Mouse (Mus musculus): ENCODE data around the gene Hmg20a. TPM values are rescaled to one million over a fixed set of nuclear protein-coding genes. Genes with fewer than 3 reads are reported as not detected.

Gene Hmg20a
- polyA plus RNA-seq, 1 experiment = 61.3 TPM

DNA sequence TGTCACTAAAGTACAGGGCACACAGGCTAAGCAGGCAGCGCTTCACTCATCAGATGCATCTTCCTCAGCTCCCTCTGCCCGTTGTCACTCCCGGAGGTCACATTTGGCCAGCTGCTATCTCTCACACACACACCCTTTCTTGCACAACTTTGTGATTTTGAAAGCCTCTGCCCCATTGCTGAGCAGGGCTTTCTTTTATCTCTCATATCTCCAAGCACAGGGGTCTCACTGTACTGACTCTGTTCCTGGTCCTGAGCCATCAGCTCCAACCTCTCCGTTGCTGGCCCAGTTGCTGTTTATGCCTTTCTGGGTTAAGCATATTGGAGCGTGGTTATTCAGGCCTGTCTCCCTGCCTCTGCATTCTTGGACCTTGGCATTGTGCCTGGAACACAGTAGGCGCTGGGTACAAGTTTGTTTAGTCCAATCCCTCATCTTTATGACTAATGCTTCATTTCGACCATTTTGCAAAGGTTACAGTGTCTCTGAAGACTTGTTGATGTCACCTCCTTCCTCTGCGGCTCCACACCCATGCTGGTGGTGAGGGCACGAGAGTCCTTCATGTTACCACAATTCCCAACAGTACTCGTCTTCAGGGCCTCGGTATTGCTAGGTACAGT is 90.5 kb downstream of the Hmg20a start:
- Histone ChIP-seq H3K4me3 (ENCODE audit: insufficient read depth, low read length) (no peak overlapping the region), H3K27ac (ENCODE audit: insufficient read depth, low read length) (no peak overlapping the region), H3K4me1 (ENCODE audit: control insufficient read depth, insufficient read depth, low read length) (peaks cover 11% of the 10 kb centered on the region)
- TF ChIP-seq CTCF (IDR thresholded peaks at IDR 0.05; ENCODE audit: extremely low read depth, insufficient read depth, low read length) = no peak

DNA sequence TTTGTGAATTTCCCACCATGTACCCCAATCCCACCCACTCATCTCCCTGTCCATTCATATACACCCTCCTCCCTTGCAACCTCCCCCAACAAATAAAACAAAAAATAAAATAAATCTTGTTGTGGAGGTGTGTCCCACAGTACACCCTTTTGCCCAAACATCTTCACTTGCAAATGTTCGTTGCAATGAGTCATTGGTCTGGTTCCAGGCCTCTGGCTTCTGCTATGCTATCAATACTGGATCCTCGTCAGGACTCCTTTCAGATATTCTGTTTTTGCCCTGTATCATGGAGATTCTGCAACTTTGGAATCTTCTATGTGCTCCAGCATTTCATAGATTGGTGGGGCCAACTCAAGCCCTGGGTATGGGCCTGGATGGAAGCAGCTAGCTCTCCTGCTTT is 91.9 kb downstream of the Hmg20a start:
- TF ChIP-seq CTCF (IDR thresholded peaks at IDR 0.05; ENCODE audit: extremely low read depth, insufficient read depth, low read length) = no peak
- Histone ChIP-seq H3K4me3 (ENCODE audit: insufficient read depth, low read length) (no peak overlapping the region), H3K4me1 (ENCODE audit: control insufficient read depth, insufficient read depth, low read length) (peaks cover 8% of the 10 kb centered on the region), H3K27ac (ENCODE audit: insufficient read depth, low read length) (no peak overlapping the region)

DNA sequence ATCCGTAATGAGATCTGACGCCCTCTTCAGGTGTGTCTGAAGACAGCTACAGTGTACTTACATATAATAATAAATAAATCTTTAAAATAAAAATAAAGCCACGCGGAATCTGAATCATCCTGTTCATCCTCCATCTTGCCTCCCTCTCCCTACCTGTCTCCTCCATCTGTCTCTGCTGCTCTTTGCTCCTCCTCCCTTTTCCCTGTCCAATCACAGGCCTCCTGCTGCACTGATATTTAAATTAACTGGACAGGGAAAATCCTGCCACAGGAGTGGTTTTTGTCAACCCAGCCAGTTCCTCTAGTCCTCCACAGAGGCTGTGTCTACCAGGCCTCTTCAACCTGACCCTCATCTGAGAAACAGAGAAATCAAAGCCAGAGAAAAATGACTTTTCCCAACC is 94.1 kb downstream of the Hmg20a start:
- peaks cover 6% of the 10 kb centered on the region for H3K4me1 ChIP-seq (ENCODE audit: control insufficient read depth, insufficient read depth, low read length)
- H3K4me3 ChIP-seq (ENCODE audit: insufficient read depth, low read length) = no peak overlapping the region
- TF ChIP-seq POLR2A (IDR thresholded peaks at IDR 0.05; ENCODE audit: extremely low read depth, insufficient read depth, low read length) (no peak), CTCF (IDR thresholded peaks at IDR 0.05; ENCODE audit: extremely low read depth, insufficient read depth, low read length) (no peak)
- H3K27ac ChIP-seq (ENCODE audit: insufficient read depth, low read length) = no peak overlapping the region

DNA sequence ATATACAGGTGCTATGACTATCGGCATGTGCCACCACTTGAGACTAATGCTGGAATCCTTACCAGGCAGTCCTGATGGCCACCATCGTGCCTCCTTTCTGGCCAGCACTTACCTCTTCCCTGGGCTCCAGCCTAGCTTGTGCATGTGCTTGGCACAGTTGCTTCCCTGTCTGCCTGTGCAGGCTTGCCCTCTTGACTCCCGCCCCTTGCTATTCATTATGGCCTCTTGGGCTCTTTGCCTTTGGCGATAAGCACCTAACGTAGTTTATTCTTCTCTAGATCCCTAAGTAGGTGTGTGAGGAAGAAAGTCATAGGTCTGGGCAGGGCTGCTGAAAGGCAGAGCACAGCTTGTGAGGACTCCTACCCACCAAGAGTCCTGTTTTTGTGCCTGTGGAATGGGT is 96.7 kb downstream of the Hmg20a start:
- TF ChIP-seq CTCF (IDR thresholded peaks at IDR 0.05; ENCODE audit: extremely low read depth, insufficient read depth, low read length) (no peak), POLR2A (IDR thresholded peaks at IDR 0.05; ENCODE audit: extremely low read depth, insufficient read depth, low read length) (no peak)
- Histone ChIP-seq H3K27ac (ENCODE audit: insufficient read depth, low read length) (no peak overlapping the region), H3K4me1 (ENCODE audit: control insufficient read depth, insufficient read depth, low read length) (0 out of 2 replicates have a peak, but pooled peaks cover 2% of the 10 kb centered on the region), H3K4me3 (ENCODE audit: insufficient read depth, low read length) (no peak overlapping the region)

DNA sequence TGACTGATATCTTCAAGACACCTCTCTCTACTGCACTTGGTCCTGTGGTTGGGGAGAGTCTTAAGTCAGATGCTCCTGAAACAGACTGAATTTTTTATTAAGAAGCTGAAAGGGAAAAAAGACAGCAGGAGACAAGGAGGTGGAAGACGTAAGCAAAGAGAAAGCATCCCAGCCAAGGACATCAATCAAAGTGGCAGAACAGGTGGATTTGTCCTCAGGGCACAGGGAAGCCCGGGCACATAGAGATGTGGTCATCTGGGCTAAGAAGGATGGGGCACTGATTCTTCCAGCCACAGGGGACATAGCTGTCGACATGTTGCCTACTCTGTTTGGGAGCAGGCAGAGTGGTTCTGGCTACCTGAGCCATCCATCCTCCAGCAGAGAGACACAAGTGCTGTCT is 97.8 kb downstream of the Hmg20a start:
- no peak overlapping the region for H3K4me3 ChIP-seq (ENCODE audit: insufficient read depth, low read length)
- 0 out of 2 replicates have a peak, but pooled peaks cover 2% of the 10 kb centered on the region for H3K4me1 ChIP-seq (ENCODE audit: control insufficient read depth, insufficient read depth, low read length)
- no peak overlapping the region for H3K27ac ChIP-seq (ENCODE audit: insufficient read depth, low read length)
- no peak for TF ChIP-seq POLR2A (IDR thresholded peaks at IDR 0.05; ENCODE audit: extremely low read depth, insufficient read depth, low read length)
- TF ChIP-seq CTCF (IDR thresholded peaks at IDR 0.05; ENCODE audit: extremely low read depth, insufficient read depth, low read length) = no peak

DNA sequence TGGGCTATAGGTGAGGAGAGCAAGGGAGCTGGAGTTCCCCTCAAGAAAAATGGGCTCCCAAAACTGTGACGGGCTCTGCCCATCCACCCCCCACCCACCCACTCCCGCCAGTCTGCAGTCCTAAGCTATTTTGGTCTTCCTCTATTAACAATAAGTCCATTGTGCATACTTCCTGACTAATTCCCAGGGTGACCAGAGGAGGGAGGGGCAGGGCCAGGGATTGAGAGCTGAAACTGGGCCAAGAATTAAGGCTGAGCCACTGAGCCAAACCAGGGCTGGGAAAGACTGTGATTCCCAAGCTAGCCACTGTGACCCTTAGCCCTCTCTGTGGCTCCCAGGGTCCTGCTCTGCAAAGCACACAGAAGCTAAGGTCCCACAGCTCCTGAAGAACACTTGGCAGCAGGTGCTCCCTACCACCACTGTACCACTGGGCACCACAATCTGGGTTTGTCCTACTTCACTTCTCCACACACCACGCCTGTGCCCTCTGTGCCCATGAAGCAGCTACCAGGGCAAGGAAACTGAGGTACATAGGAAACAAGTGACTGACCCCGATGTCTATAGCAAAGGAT is 98.4 kb downstream of the Hmg20a start:
- TF ChIP-seq CTCF (IDR thresholded peaks at IDR 0.05; ENCODE audit: extremely low read depth, insufficient read depth, low read length) (no peak), POLR2A (IDR thresholded peaks at IDR 0.05; ENCODE audit: extremely low read depth, insufficient read depth, low read length) (no peak)
- no peak overlapping the region for H3K27ac ChIP-seq (ENCODE audit: insufficient read depth, low read length)
- H3K4me1 ChIP-seq (ENCODE audit: control insufficient read depth, insufficient read depth, low read length) = 0 out of 2 replicates have a peak, but pooled peaks cover 2% of the 10 kb centered on the region
- no peak overlapping the region for H3K4me3 ChIP-seq (ENCODE audit: insufficient read depth, low read length)

DNA sequence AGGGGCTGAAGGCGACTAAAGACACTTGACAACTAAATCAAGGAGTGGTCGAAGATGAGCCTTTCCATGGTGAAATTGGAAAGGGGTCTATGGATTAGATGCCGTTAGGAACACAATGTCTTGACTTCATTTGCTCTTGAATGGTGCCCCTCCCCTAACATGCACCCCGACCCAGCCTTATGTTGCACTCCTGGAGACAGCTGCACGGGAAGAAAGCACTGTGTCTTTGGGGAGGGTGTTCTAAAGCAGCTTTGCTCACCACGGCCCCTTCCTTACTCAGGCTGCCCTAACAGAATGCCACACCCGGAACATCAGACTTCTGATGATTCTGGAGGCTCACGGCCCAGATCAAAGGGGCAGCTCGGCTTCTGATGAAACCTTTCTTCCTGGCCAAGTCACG is 103.9 kb downstream of the Hmg20a start:
- Histone ChIP-seq H3K4me1 (ENCODE audit: control insufficient read depth, insufficient read depth, low read length) (no peaks in the 10 kb centered on the region), H3K27ac (ENCODE audit: insufficient read depth, low read length) (no peak overlapping the region)
- TF ChIP-seq POLR2A (IDR thresholded peaks at IDR 0.05; ENCODE audit: extremely low read depth, insufficient read depth, low read length) (no peak), CTCF (IDR thresholded peaks at IDR 0.05; ENCODE audit: extremely low read depth, insufficient read depth, low read length) (no peak)

DNA sequence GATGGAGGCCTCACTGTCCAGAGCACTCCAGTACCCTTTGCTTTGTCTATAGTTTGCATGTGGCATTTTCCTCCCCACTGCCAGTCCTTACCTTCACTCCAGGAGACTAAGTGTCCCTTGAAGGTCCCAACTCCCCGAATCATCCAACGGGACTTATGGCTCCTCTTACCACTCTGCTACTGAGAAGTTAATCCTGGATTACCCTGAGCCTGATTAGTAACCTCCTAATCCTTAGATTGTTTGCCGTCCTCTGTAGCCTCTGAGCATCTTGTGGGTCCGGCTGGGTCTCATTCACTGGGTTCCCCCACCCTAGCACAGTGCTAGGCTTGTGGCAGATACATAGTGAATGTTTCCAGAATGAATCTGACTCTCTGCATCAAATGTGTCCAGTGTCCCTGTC is 109.5 kb downstream of the Hmg20a start:
- TF ChIP-seq POLR2A (IDR thresholded peaks at IDR 0.05; ENCODE audit: extremely low read depth, insufficient read depth, low read length) = no peak
- TF ChIP-seq CTCF (IDR thresholded peaks at IDR 0.05; ENCODE audit: extremely low read depth, insufficient read depth, low read length) = no peak
- Histone ChIP-seq H3K27ac (ENCODE audit: insufficient read depth, low read length) (no peak overlapping the region), H3K4me1 (ENCODE audit: control insufficient read depth, insufficient read depth, low read length) (no peaks in the 10 kb centered on the region), H3K4me3 (ENCODE audit: insufficient read depth, low read length) (no peak overlapping the region)

More for the DNA sequence above, 103.9 kb downstream of the Hmg20a start:
- H3K4me3 ChIP-seq (ENCODE audit: insufficient read depth, low read length) = no peak overlapping the region

DNA sequence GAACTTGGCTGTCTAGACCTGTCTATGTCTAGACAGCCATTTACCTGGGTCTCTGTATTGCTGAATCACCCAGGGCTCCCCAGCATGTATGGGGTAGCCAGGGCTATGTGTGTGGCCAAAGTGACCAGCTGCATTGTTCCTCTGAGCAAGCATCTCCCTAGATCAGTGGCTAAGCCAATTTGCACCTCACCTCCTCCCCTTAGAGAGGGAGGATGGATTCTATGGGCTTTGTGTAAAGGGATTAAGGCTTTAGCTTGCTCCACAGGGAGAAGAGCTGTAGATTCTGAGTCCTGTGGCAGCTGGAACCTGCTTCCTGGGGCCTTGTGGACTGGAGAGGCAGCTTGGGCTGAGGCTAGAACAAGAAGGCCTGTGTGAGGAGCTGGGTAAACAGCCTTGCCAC is 113.6 kb downstream of the Hmg20a start:
- no peak for TF ChIP-seq CTCF (IDR thresholded peaks at IDR 0.05; ENCODE audit: extremely low read depth, insufficient read depth, low read length)
- TF ChIP-seq POLR2A (IDR thresholded peaks at IDR 0.05; ENCODE audit: extremely low read depth, insufficient read depth, low read length) = no peak
- H3K4me3 ChIP-seq (ENCODE audit: insufficient read depth, low read length) = no peak overlapping the region

DNA sequence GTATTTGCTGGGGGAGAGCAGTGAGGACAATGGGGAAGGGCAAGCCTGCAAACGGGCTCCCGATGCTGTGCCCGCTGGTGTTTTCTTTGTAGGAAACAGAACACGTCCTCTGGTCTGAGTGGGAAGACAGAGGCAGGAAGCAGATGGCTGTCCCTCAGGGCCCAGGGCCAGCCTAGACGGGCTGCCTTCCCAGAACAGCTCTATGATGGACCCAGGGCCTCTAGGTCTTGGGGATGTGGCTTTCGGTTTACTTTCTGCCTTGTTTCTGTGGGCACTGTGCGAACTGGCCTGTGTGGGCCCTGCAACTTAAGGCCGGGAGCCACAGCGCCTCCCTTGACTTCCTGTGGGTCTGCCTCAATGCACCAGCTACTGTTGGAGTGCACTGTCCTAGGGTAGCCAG is 115.5 kb downstream of the Hmg20a start:
- H3K27ac ChIP-seq (ENCODE audit: insufficient read depth, low read length) = no peak overlapping the region
- TF ChIP-seq POLR2A (IDR thresholded peaks at IDR 0.05; ENCODE audit: extremely low read depth, insufficient read depth, low read length) (no peak), CTCF (IDR thresholded peaks at IDR 0.05; ENCODE audit: extremely low read depth, insufficient read depth, low read length) (no peak)
- no peaks in the 10 kb centered on the region for H3K4me1 ChIP-seq (ENCODE audit: control insufficient read depth, insufficient read depth, low read length)
- no peak overlapping the region for H3K4me3 ChIP-seq (ENCODE audit: insufficient read depth, low read length)

More for the DNA sequence above, 113.6 kb downstream of the Hmg20a start:
- Histone ChIP-seq H3K4me1 (ENCODE audit: control insufficient read depth, insufficient read depth, low read length) (no peaks in the 10 kb centered on the region), H3K27ac (ENCODE audit: insufficient read depth, low read length) (no peak overlapping the region)
